Mouse (Mus musculus) megakaryocyte progenitor cell, adult 5-6 weeks (primary cell): ENCODE measurements around the gene Rab17. TPM values are rescaled to one million over a fixed set of nuclear protein-coding genes. Genes with fewer than 3 reads are reported as not detected.

Experiments
- ATAC-seq: replicated peaks from 2 replicates; pipeline ENCODE4 v1.8.0; 2016; ENCODE audit warnings: mild to moderate bottlenecking, moderate TSS enrichment, inconsistent platforms; ENCODE audit not compliant: poor library complexity
- total RNA-seq, 2 experiments: library from RNA; stranded (forward) in 1 of 2; stranded (reverse) in 1 of 2; fragments of 157-497, 149-512 nt in 1 of 2; fragments of 200-1000 nt in 1 of 2; gene quantifications; 2 replicates each; pipeline versions ENCODE4 v1.2.3 to v1.2.4; 2015 to 2017

Gene Rab17
- total RNA-seq, 2 experiments from 2014 or later: 0.69 to 3.0 TPM

GRCm38 (mm10) chr1:90936990-90937389, 32.5 kb downstream of the Rab17 start:
- no peak for ATAC-seq

- ATAC-seq: no peak
Measured at GRCm38 (mm10) chr1:90933001-90933400, 36.5 kb downstream of the Rab17 start.

GRCm38 (mm10) chr1:90928575-90928934, 40.9 kb downstream of the Rab17 start:
- peak; percentile 83 for ATAC-seq

- no peak for ATAC-seq
Measured at GRCm38 (mm10) chr1:90927929-90928574, 41.4 kb downstream of the Rab17 start.

GRCm38 (mm10) chr1:90927308-90927707, 42.2 kb downstream of the Rab17 start:
- ATAC-seq: no peak

- no peak for ATAC-seq
Measured at GRCm38 (mm10) chr1:90926030-90926429, 43.4 kb downstream of the Rab17 start.

GRCm38 (mm10) chr1:90921687-90922086, 47.8 kb downstream of the Rab17 start:
- ATAC-seq: no peak

GRCm38 (mm10) chr1:90917509-90917908, 52.0 kb downstream of the Rab17 start:
- 0 out of 2 replicates have a peak, but pooled peaks have one; percentile 18 for ATAC-seq

GRCm38 (mm10) chr1:90914948-90915569, 54.4 kb downstream of the Rab17 start, which contains the start of gene Mlph:
Gene Mlph (plus strand): TSS chr1:90915085.
- peak; percentile 73 for ATAC-seq

- no peak for ATAC-seq
Measured at GRCm38 (mm10) chr1:90913231-90913630, 56.2 kb downstream of the Rab17 start.

- peak; percentile 21; the same call in 1 of the 2 replicates for ATAC-seq
Measured at GRCm38 (mm10) chr1:90909631-90910152, 59.8 kb downstream of the Rab17 start.

- no peak for ATAC-seq
Measured at GRCm38 (mm10) chr1:90909161-90909560, 60.3 kb downstream of the Rab17 start.

Other genes with a start within 250 kb of the Rab17 start
- not detected in 2 replicates for gene Col6a3, start 125.7 kb downstream of the Rab17 start, total RNA-seq (2015)
- gene Col6a3, start 125.7 kb downstream of the Rab17 start, total RNA-seq (2017): not detected in 2 replicates
- gene Mlph, start 54.6 kb downstream of the Rab17 start, total RNA-seq (2015): 0.07 and 1.0 TPM in 2 replicates
- 0.27 and 0.42 TPM in 2 replicates for gene Mlph, start 54.6 kb downstream of the Rab17 start, total RNA-seq (2017)
- not detected in 2 replicates for gene Prlh, start 16.6 kb downstream of the Rab17 start, total RNA-seq (2015)
- not detected in 2 replicates for gene Prlh, start 16.6 kb downstream of the Rab17 start, total RNA-seq (2017)
- gene Lrrfip1, start 29.1 kb upstream of the Rab17 start, total RNA-seq (2015): 70.8 and 70.9 TPM in 2 replicates
- gene Lrrfip1, start 29.1 kb upstream of the Rab17 start, total RNA-seq (2017): 121 and 127 TPM in 2 replicates
- 3.9 and 5.3 TPM in 2 replicates for gene Rbm44, start 175.4 kb upstream of the Rab17 start, total RNA-seq (2015)
- gene Rbm44, start 175.4 kb upstream of the Rab17 start, total RNA-seq (2017): 6.4 and 6.5 TPM in 2 replicates
- 184 and 191 TPM in 2 replicates for gene Ramp1, start 210.2 kb upstream of the Rab17 start, total RNA-seq (2015)
- 174 and 180 TPM in 2 replicates for gene Ramp1, start 210.2 kb upstream of the Rab17 start, total RNA-seq (2017)